Mouse (Mus musculus) MEL (cell line): Measurements from ENCODE around the gene Plxna4.

Experiments used
- MAZ ChIP-seq: IDR thresholded peaks from 2 replicates; pipeline ENCODE4 v1.6.1; 2012; ENCODE audit warnings: low read depth, mild to moderate bottlenecking, inconsistent platforms, low read length, improper control_type of control experiment
- MXI1 ChIP-seq: IDR thresholded peaks from 2 replicates; pipeline ENCODE4 v1.6.1; 2011; ENCODE audit warnings: mild to moderate bottlenecking, low read depth, low read length, improper control_type of control experiment
- POLR2A ChIP-seq, 2 experiments: IDR thresholded peaks; 2 replicates each; pipeline ENCODE4 v1.6.1; 2011 to 2012; ENCODE audit warnings: low read length in 2 of 2, mild to moderate bottlenecking in 2 of 2, control low read depth in 1 of 2, improper control_type of control experiment in 1 of 2, low read depth in 1 of 2, moderate library complexity in 1 of 2; ENCODE audit not compliant: control insufficient read depth in 1 of 2, insufficient read depth in 1 of 2, poor library complexity in 1 of 2
- TCF12 ChIP-seq: IDR thresholded peaks from 2 replicates; pipeline ENCODE4 v1.6.1; 2014; ENCODE audit warnings: low read depth, mild to moderate bottlenecking, inconsistent platforms, low read length, improper control_type of control experiment, moderate library complexity
- ZKSCAN1 ChIP-seq: IDR thresholded peaks from 2 replicates; pipeline ENCODE4 v1.6.1; 2012; ENCODE audit warnings: low read depth, mild to moderate bottlenecking, inconsistent platforms, low read length, improper control_type of control experiment, moderate library complexity

GRCm38 (mm10) chr6:32220765-32221164 lies 367.2 kb downstream of the Plxna4 start:
- TF ChIP-seq POLR2A (IDR thresholded peaks at IDR 0.05; ENCODE audit: control insufficient read depth in 1 of 2, insufficient read depth in 1 of 2, low read depth in 1 of 2, low read length in 2 of 2, poor library complexity in 1 of 2) (no peak), TCF12 (no peak), MXI1 (no peak), ZKSCAN1 (no peak), MAZ (no peak)
